Mouse (Mus musculus) hindbrain, embryonic 13.5 days (tissue): ENCODE data around the gene Vmn2r54. TPM values are rescaled to one million over a fixed set of nuclear protein-coding genes. Genes with fewer than 3 reads are reported as not detected.
"Not testable (repeated sequence)": the region's sequence is repeated elsewhere in the genome, so short reads cannot be mapped to it uniquely, and the experiment has no call there.

ENCODE experiments used
- ATAC-seq: fragments of 200-750 bp; cut with Nextera tagmentation; 2 replicates; pipeline ENCODE4 v1.8.0; 2017; ENCODE audit warnings: moderate TSS enrichment; ENCODE audit not compliant: low FRiP score
- H3K27ac ChIP-seq: fragments of 300-500 bp; sonication (generic); 2 replicates; pipeline ENCODE4 v1.5.1; 2015; ENCODE audit warnings: inconsistent platforms, mild to moderate bottlenecking, moderate library complexity
- H3K27me3 ChIP-seq: fragments of 300-500 bp; sonication (generic); 2 replicates; pipeline ENCODE4 v1.6.1; 2015; ENCODE audit warnings: mild to moderate bottlenecking, inconsistent platforms
- H3K36me3 ChIP-seq: fragments of 300-500 bp; sonication (generic); 2 replicates; pipeline ENCODE4 v1.6.1; 2015; ENCODE audit warnings: mild to moderate bottlenecking, inconsistent platforms
- H3K4me1 ChIP-seq: fragments of 300-500 bp; sonication (generic); replicated peaks from 2 replicates; pipeline ENCODE4 v1.6.1; 2015; ENCODE audit warnings: inconsistent platforms
- H3K4me2 ChIP-seq: fragments of 300-500 bp; sonication (generic); 2 replicates; pipeline ENCODE4 v1.6.1; 2015; ENCODE audit warnings: inconsistent platforms, mild to moderate bottlenecking, moderate library complexity
- H3K4me3 ChIP-seq: fragments of 300-500 bp; sonication (generic); 2 replicates; pipeline ENCODE4 v1.5.1; 2015; ENCODE audit warnings: mild to moderate bottlenecking, inconsistent platforms
- H3K9ac ChIP-seq: fragments of 300-500 bp; sonication (generic); 2 replicates; pipeline ENCODE4 v1.6.1; 2015; ENCODE audit warnings: mild to moderate bottlenecking, inconsistent platforms
- H3K9me3 ChIP-seq: fragments of 300-500 bp; sonication (generic); 2 replicates; pipeline ENCODE4 v1.6.1; 2016; ENCODE audit warnings: inconsistent platforms
- WGBS: fragments of 180-500 bp; shearing (Covaris S2); methylation state at CpG from one replicate; pipeline ENCODE4 v1.1.7; 2015; 5-methylcytosine and 5-hydroxymethylcytosine counted together
- polyA plus RNA-seq: library from polyadenylated mRNA; unstranded; fragments of >200 nt; fragmentation: Nextera tagmentation; extraction: Ambion mirVana; gene quantifications from 2 replicates; pipeline ENCODE4 v1.2.1, GENCODE M21; 2015

Vmn2r54 gene
- polyA plus RNA-seq = not detected in 2 replicates

DNA sequence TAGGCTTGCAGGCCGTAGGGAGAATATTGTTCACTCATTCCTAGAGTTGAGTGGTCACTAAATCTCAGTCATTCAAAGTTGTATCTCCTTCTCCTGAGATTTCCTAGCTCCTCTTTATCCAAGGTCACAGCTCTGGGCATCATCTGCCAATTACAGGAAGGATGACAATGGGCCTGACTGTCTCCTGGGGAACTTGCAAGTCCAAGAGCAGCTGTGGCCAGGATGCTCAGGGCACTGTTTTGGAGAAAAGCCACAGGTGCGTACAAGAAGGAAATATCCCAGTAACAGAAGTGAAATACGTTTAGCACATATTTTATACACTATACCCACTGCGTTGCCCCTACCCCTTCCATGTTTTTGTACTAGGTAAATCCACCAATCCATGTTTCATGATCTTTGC, at the start of gene Vmn2r54:
Gene Vmn2r54 (minus strand): TSS at position 101 of the 400 bp plus-strand sequence.
- not testable (repeated sequence) for H3K4me3 ChIP-seq, H3K4me2 ChIP-seq, H3K9me3 ChIP-seq, H3K27ac ChIP-seq, H3K4me1 ChIP-seq, H3K27me3 ChIP-seq, ATAC-seq, H3K9ac ChIP-seq, H3K36me3 ChIP-seq
- 84% methylated on average over 3 of the region's 4 CpGs for WGBS

DNA sequence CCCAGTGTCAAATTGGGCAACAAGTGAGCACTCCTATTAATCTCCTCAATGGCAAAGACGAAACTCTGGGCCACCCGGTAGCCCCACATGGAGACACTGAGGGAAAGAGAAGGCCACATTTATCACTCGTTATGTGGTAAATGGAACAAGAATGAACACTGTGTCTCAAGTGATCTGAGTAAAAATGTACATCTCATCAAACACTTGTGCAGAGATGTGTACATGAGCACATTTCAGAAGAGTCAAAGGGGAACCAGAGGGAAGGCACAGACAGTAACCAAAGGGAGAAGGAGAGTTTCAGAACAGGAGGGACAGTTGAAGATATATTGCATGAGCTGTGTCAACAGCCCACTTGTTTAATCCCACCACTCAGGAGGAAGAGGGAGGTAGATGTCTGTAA, 44.8 kb upstream of the Vmn2r54 start, which contains the start of gene Vmn2r55:
Gene Vmn2r55 (minus strand): TSS at position 101 of the 400 bp plus-strand sequence.
- not testable (repeated sequence) for H3K4me2 ChIP-seq, ATAC-seq, H3K9me3 ChIP-seq, H3K4me3 ChIP-seq, H3K27ac ChIP-seq, H3K27me3 ChIP-seq, H3K9ac ChIP-seq, H3K4me1 ChIP-seq, H3K36me3 ChIP-seq
- 85% methylated on average over 3 of the region's 3 CpGs for WGBS

DNA sequence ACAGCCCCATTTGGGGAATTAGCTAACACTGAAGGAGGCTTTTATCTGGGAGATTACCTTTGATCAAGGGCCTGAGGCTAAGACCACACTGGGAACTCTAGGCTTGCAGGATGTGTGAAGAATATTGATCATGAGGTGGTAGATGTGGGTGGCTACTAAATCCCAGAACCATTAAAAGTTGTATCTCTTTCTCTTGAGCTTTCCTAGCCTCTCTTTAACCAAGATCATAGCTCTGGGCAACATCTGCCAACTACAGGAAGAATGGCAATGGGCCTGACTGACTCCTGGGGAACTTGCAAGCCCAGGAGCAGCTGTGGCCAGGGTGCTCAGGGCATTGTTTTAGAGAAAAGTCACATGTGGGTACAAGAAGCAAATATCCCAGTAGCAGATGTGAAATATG, 31.4 kb downstream of the Vmn2r54 start, which contains the start of gene Vmn2r53:
Gene Vmn2r53 (minus strand): TSS at position 101 of the 400 bp plus-strand sequence.
- Histone ChIP-seq H3K27ac (no peak within 1 kb of the TSS), H3K36me3 (no peaks in the 10 kb centered on the region), H3K9me3 (peaks cover 10% of the 10 kb centered on the region), H3K9ac (no peak within 1 kb of the TSS), H3K4me3 (no peak within 1 kb of the TSS), H3K27me3 (no peaks in the 10 kb centered on the region), H3K4me2 (no peak within 1 kb of the TSS), H3K4me1 (no peaks in the 10 kb centered on the region)
- ATAC-seq = no peak

Other genes starting within 250 kb of the Vmn2r54 start
- 10.0 and 10.1 TPM in 2 replicates for gene Zfp551, start 217.6 kb downstream of the Vmn2r54 start, polyA plus RNA-seq
- gene Zfp606, start 162.0 kb downstream of the Vmn2r54 start, polyA plus RNA-seq = 49.7 and 50.6 TPM in 2 replicates
- not detected in 2 replicates for gene 2900092C05Rik, start 127.8 kb downstream of the Vmn2r54 start, polyA plus RNA-seq
- 0.01 TPM in 1 of 2 replicates, not detected in the other for gene Vmn2r53, start 31.5 kb downstream of the Vmn2r54 start, polyA plus RNA-seq
- gene Vmn2r55, start 44.7 kb upstream of the Vmn2r54 start, polyA plus RNA-seq = not detected in 2 replicates
- gene Vmn2r56, start 94.7 kb upstream of the Vmn2r54 start, polyA plus RNA-seq = not detected in 2 replicates
- 20.1 and 22.9 TPM in 2 replicates for gene Zscan18, start 163.3 kb upstream of the Vmn2r54 start, polyA plus RNA-seq
- 30.6 and 31.3 TPM in 2 replicates for gene Zfp329, start 178.5 kb upstream of the Vmn2r54 start, polyA plus RNA-seq
- gene Zfp110, start 194.4 kb upstream of the Vmn2r54 start, polyA plus RNA-seq = 28.9 and 33.3 TPM in 2 replicates
- gene Zfp128, start 240.9 kb upstream of the Vmn2r54 start, polyA plus RNA-seq = 7.0 and 7.3 TPM in 2 replicates